Mouse (Mus musculus) lung, adult 18-20 months (tissue): Measurements from ENCODE around the gene Bmp10.
"Not testable (repeated sequence)": the region's sequence is repeated elsewhere in the genome, so short reads cannot be mapped to it uniquely, and the experiment has no call there.

Source experiments
- DNase-seq, 2 experiments: peaks; one replicate each; pipeline ENCODE4 v3.0.0; 2022; ENCODE audit warnings: mixed read lengths in 2 of 2

Bmp10 gene

GRCm38 (mm10) chr6:87449534-87449933 lies 20.7 kb downstream of the Bmp10 start:
- DNase-seq, result no peak

- DNase-seq, result peak; percentile 48 to 64
Measured at GRCm38 (mm10) chr6:87451016-87451415, 22.2 kb downstream of the Bmp10 start.

- DNase-seq, result no peak
Measured at GRCm38 (mm10) chr6:87451771-87452170, 23.0 kb downstream of the Bmp10 start.

GRCm38 (mm10) chr6:87455507-87455906 lies 26.7 kb downstream of the Bmp10 start:
- peak; percentile 28 to 35 for DNase-seq

GRCm38 (mm10) chr6:87466221-87466620 lies 37.4 kb downstream of the Bmp10 start:
- peak; percentile 52 to 66 for DNase-seq

GRCm38 (mm10) chr6:87467373-87467772 lies 38.6 kb downstream of the Bmp10 start:
- no peak for DNase-seq

- peak; percentile 21 to 57 for DNase-seq
Measured at GRCm38 (mm10) chr6:87468372-87468771, 39.6 kb downstream of the Bmp10 start.

GRCm38 (mm10) chr6:87470098-87470497 lies 41.3 kb downstream of the Bmp10 start:
- not testable (repeated sequence) for DNase-seq

GRCm38 (mm10) chr6:87475223-87475622 lies 46.4 kb downstream of the Bmp10 start:
- DNase-seq, result no peak

GRCm38 (mm10) chr6:87478847-87479246 lies 50.1 kb downstream of the Bmp10 start:
- no peak for DNase-seq

- no peak for DNase-seq
Measured at GRCm38 (mm10) chr6:87479291-87479999, 50.7 kb downstream of the Bmp10 start.

GRCm38 (mm10) chr6:87483224-87483899 lies 54.6 kb downstream of the Bmp10 start:
- no peak for DNase-seq

GRCm38 (mm10) chr6:87483900-87484289 lies 55.1 kb downstream of the Bmp10 start:
- DNase-seq, result no peak

- peak in 1 of 2 experiments; percentile 45 for DNase-seq
Measured at GRCm38 (mm10) chr6:87484806-87485205, 56.0 kb downstream of the Bmp10 start.
